Mouse (Mus musculus): ENCODE measurements around the gene Pfkfb4. TPM values are rescaled to one million over a fixed set of nuclear protein-coding genes. Genes with fewer than 3 reads are reported as not detected.

Pfkfb4 gene
- total RNA-seq, 2 experiments from 2014 or later, result 12.7 to 18.2 TPM

Small RNA genes lying within 50 kb of the gene (microRNA-seq; reads per million reads assigned to microRNA genes)
- gene Mir711, result not detected

Other genes with a start within 250 kb of the Pfkfb4 start
- gene Ip6k2, start 208.0 kb upstream of the Pfkfb4 start, total RNA-seq (2021), result 100 to 1,000 TPM; 155 to 158 TPM
- gene Nckipsd, start 183.4 kb upstream of the Pfkfb4 start, total RNA-seq (2021), result 10 to 100 TPM; 56.0 to 60.6 TPM
- gene Celsr3, start 165.5 kb upstream of the Pfkfb4 start, total RNA-seq (2021), result 10 to 100 TPM; 43.4 to 74.0 TPM
- gene Slc26a6, start 138.5 kb upstream of the Pfkfb4 start, total RNA-seq (2021), result 10 to 100 TPM; 18.1 to 24.3 TPM
- under 1 TPM in 1 of 2 experiments, not detected in 1; 0.59 TPM for gene Tmem89, start 77.2 kb upstream of the Pfkfb4 start, total RNA-seq (2021)
- 100 to 1,000 TPM; 349 to 409 TPM for gene Uqcrc1, start 55.1 kb upstream of the Pfkfb4 start, total RNA-seq (2021)
- 1 to 10 TPM; 1.4 to 5.5 TPM for gene Col7a1, start 38.2 kb upstream of the Pfkfb4 start, total RNA-seq (2021)
- gene Ucn2, start 5.8 kb upstream of the Pfkfb4 start, total RNA-seq (2021), result under 1 TPM in 1 of 2 experiments, not detected in 1; 0.70 TPM
- 10 to 100 TPM; 63.9 to 74.8 TPM for gene Shisa5, start 46.8 kb downstream of the Pfkfb4 start, total RNA-seq (2021)
- gene Trex1, start 68.0 kb downstream of the Pfkfb4 start, total RNA-seq (2021), result 10 to 100 TPM; 12.5 to 15.7 TPM
- 10 to 100 TPM; 26.6 to 34.1 TPM for gene Atrip, start 82.3 kb downstream of the Pfkfb4 start, total RNA-seq (2021)
- 1 to 10 TPM; 7.2 to 8.1 TPM for gene Ccdc51, start 90.7 kb downstream of the Pfkfb4 start, total RNA-seq (2021)
- gene Tma7, start 90.8 kb downstream of the Pfkfb4 start, total RNA-seq (2021), result 100 to 1,000 TPM; 348 to 352 TPM
- 10 to 100 TPM; 60.3 to 77.9 TPM for gene Plxnb1, start 103.6 kb downstream of the Pfkfb4 start, total RNA-seq (2021)
- not detected for gene Fbxw21, start 170.3 kb downstream of the Pfkfb4 start, total RNA-seq (2021)
- gene Fbxw13, start 204.2 kb downstream of the Pfkfb4 start, total RNA-seq (2021), result not detected
- not detected for gene Fbxw20, start 243.0 kb downstream of the Pfkfb4 start, total RNA-seq (2021)

Data from left cerebral cortex, postnatal 36 days (tissue).